Comparison of ENCODE assay signal across 10 mouse cellular contexts in genomic region chr3:82725546-82725945, GRCm38 (mm10).
DNase-seq lines count a peak whose midpoint lies in the region; ATAC-seq and TF ChIP-seq lines count a peak whose summit lies in the region.
"Had no signal": no experiment of that assay in that cellular context is flagged by ENCODE, and none has a peak within 500 bp of the region (broad histone marks: within the 10 kb centered on the region; RNA-seq: fewer than 3 reads in every experiment).

No protein-coding gene starts in this region.

- no peak overlapping the region for H3K4me2 ChIP-seq in hindbrain, embryonic 14.5 days (replicated peaks)
- no peak overlapping the region for H3K4me2 ChIP-seq in hindbrain, embryonic 16.5 days (ENCODE audit: low read length)
- H3K4me2 ChIP-seq in neural tube, embryonic 12.5 days (replicated peaks): no peak overlapping the region
- H3K4me2 ChIP-seq: embryonic facial prominence, embryonic 13.5 days had no signal

- ATAC-seq in hindbrain, embryonic 14.5 days (ENCODE audit: low FRiP score): no peak
- no peak for ATAC-seq in hindbrain, embryonic 16.5 days
- ATAC-seq in neural tube, embryonic 12.5 days (ENCODE audit: low FRiP score, low read depth): 0 out of 2 replicates have a peak, but pooled peaks have one; percentile 41

- intact Hi-C loops in gastrocnemius, adult 2 months (cut with DNase I): no loop called here
- intact Hi-C loops in left cerebral cortex, postnatal 25 days (cut with DNase I): loop anchor here (2.0 kb wide), 1 partner anchor 319 kb away; no protein-coding TSS in a partner anchor

- peak; percentile 60 for DNase-seq in hindbrain, embryonic 14.5 days (ENCODE audit: low spot score)
- DNase-seq in Muller cell, postnatal 12 days (ENCODE audit: inconsistent ontology term): peak; percentile 36
- DNase-seq in cerebellum, adult 9-10 months: peak; percentile 55
- peak; percentile 39 for DNase-seq in gastrocnemius, adult 2 months
- peak; percentile 6 to 33 for DNase-seq in left cerebral cortex, postnatal 25 days (ENCODE audit: low spot score in 2 of 2)
- DNase-seq in urinary bladder, adult 2 months (ENCODE audit: low spot score): peak; percentile 37

- TF ChIP-seq CTCF in gastrocnemius, adult 2 months (IDR thresholded peaks at IDR 0.05): peak; percentile 80

- no peaks in the 10 kb centered on the region for H3K36me3 ChIP-seq in hindbrain, embryonic 14.5 days (replicated peaks; ENCODE audit: control insufficient read depth, insufficient read depth)
- H3K36me3 ChIP-seq in hindbrain, embryonic 16.5 days (ENCODE audit: control insufficient read depth, insufficient read depth, low read length): no peaks in the 10 kb centered on the region
- no peaks in the 10 kb centered on the region for H3K36me3 ChIP-seq in neural tube, embryonic 12.5 days
- H3K36me3 ChIP-seq: embryonic facial prominence, embryonic 13.5 days had no signal

- H3K27ac ChIP-seq in hindbrain, embryonic 14.5 days: no peak overlapping the region
- H3K27ac ChIP-seq in hindbrain, embryonic 16.5 days (ENCODE audit: low read depth, low read length): no peak overlapping the region
- no peak overlapping the region for H3K27ac ChIP-seq in gastrocnemius, adult 2 months
- H3K27ac ChIP-seq in neural tube, embryonic 12.5 days: no peak overlapping the region
- H3K27ac ChIP-seq: embryonic facial prominence, embryonic 13.5 days; macrophage had no signal

- H3K27me3 ChIP-seq in hindbrain, embryonic 14.5 days (ENCODE audit: control insufficient read depth, insufficient read depth, low read length): no peaks in the 10 kb centered on the region
- no peaks in the 10 kb centered on the region for H3K27me3 ChIP-seq in hindbrain, embryonic 16.5 days (replicated peaks; ENCODE audit: control insufficient read depth, insufficient read depth, low read length)
- H3K27me3 ChIP-seq in neural tube, embryonic 12.5 days (replicated peaks): no peaks in the 10 kb centered on the region
- H3K27me3 ChIP-seq: embryonic facial prominence, embryonic 13.5 days had no signal

- 38% methylated on average over 3 of the region's 3 CpGs for WGBS in hindbrain, embryonic 14.5 days
- WGBS in hindbrain, embryonic 16.5 days: 29% methylated on average over 3 of the region's 3 CpGs
- 28% methylated on average over 3 of the region's 3 CpGs for WGBS in neural tube, embryonic 12.5 days

- H3K4me3 ChIP-seq in hindbrain, embryonic 14.5 days (replicated peaks; ENCODE audit: low read length): no peak overlapping the region
- no peak overlapping the region for H3K4me3 ChIP-seq in hindbrain, embryonic 16.5 days (ENCODE audit: low read length)
- no peak overlapping the region for H3K4me3 ChIP-seq in gastrocnemius, adult 2 months
- no peak overlapping the region for H3K4me3 ChIP-seq in neural tube, embryonic 12.5 days
- H3K4me3 ChIP-seq: embryonic facial prominence, embryonic 13.5 days had no signal

- H3K9me3 ChIP-seq in hindbrain, embryonic 14.5 days (ENCODE audit: control insufficient read depth, low read length): no peaks in the 10 kb centered on the region
- no peaks in the 10 kb centered on the region for H3K9me3 ChIP-seq in hindbrain, embryonic 16.5 days (ENCODE audit: control insufficient read depth, low read length)
- no peaks in the 10 kb centered on the region for H3K9me3 ChIP-seq in neural tube, embryonic 12.5 days
- H3K9me3 ChIP-seq: embryonic facial prominence, embryonic 13.5 days had no signal

- no peak overlapping the region for H3K9ac ChIP-seq in hindbrain, embryonic 14.5 days
- no peak overlapping the region for H3K9ac ChIP-seq in hindbrain, embryonic 16.5 days (ENCODE audit: low read depth, low read length)
- H3K9ac ChIP-seq in neural tube, embryonic 12.5 days: no peak overlapping the region
- H3K9ac ChIP-seq: embryonic facial prominence, embryonic 13.5 days had no signal

- no peaks in the 10 kb centered on the region for H3K4me1 ChIP-seq in hindbrain, embryonic 14.5 days (replicated peaks; ENCODE audit: control insufficient read depth, insufficient read depth, low read length)
- H3K4me1 ChIP-seq in hindbrain, embryonic 16.5 days (ENCODE audit: control insufficient read depth, insufficient read depth, low read depth, low read length): no peaks in the 10 kb centered on the region
- no peaks in the 10 kb centered on the region for H3K4me1 ChIP-seq in neural tube, embryonic 12.5 days
- H3K4me1 ChIP-seq: embryonic facial prominence, embryonic 13.5 days had no signal
